In genomic region chr5:107497519-107498501, GRCm38 (mm10) we compare ENCODE assay signal across 11 mouse cellular contexts. TPM values are rescaled to one million over a fixed set of nuclear protein-coding genes. Genes with fewer than 3 reads are reported as not detected.
DNase-seq lines count a peak whose midpoint lies in the region; ATAC-seq and TF ChIP-seq lines count a peak whose summit lies in the region.
"Had no signal": no experiment of that assay in that cellular context is flagged by ENCODE, and none has a peak within 500 bp of the region (broad histone marks: within the 10 kb centered on the region; RNA-seq: fewer than 3 reads in every experiment).

No protein-coding gene starts in this region.

- WGBS in kidney, postnatal 0 days, result 70% methylated on average over 10 of the region's 10 CpGs
- 18% methylated on average over 10 of the region's 10 CpGs for WGBS in forebrain, embryonic 15.5 days
- 50% methylated on average over 10 of the region's 10 CpGs for WGBS in neural tube, embryonic 12.5 days

- no peak for ATAC-seq in kidney, postnatal 0 days (replicated peaks; ENCODE audit: low FRiP score, low read depth)
- ATAC-seq in forebrain, embryonic 15.5 days (replicated peaks), result peak; percentile 96
- peak; percentile 92 for ATAC-seq in neural tube, embryonic 12.5 days (ENCODE audit: low FRiP score, low read depth)

- H3K4me3 ChIP-seq in kidney, postnatal 0 days (replicated peaks; ENCODE audit: low read depth, low read length), result no peak overlapping the region
- H3K4me3 ChIP-seq in forebrain, embryonic 15.5 days, result peak overlapping the region; percentile 37
- 0 out of 2 replicates have a peak overlapping the region, but pooled peaks have one; percentile 7 for H3K4me3 ChIP-seq in neural tube, embryonic 12.5 days
- H3K4me3 ChIP-seq: embryonic facial prominence, embryonic 12.5 days; liver, embryonic 15.5 days had no signal

- H3K27me3 ChIP-seq in kidney, postnatal 0 days (ENCODE audit: insufficient read depth, low read length), result no peaks in the 10 kb centered on the region
- no peaks in the 10 kb centered on the region for H3K27me3 ChIP-seq in forebrain, embryonic 15.5 days
- no peaks in the 10 kb centered on the region for H3K27me3 ChIP-seq in neural tube, embryonic 12.5 days (replicated peaks)
- H3K27me3 ChIP-seq: embryonic facial prominence, embryonic 12.5 days; liver, embryonic 15.5 days had no signal

- no peaks in the 10 kb centered on the region for H3K4me1 ChIP-seq in kidney, postnatal 0 days (replicated peaks; ENCODE audit: insufficient read depth, low read length)
- H3K4me1 ChIP-seq in forebrain, embryonic 15.5 days, result peaks cover 48% of the 10 kb centered on the region
- 0 out of 2 replicates have a peak, but pooled peaks cover 3% of the 10 kb centered on the region for H3K4me1 ChIP-seq in neural tube, embryonic 12.5 days
- H3K4me1 ChIP-seq: liver, embryonic 15.5 days had no signal

- TF ChIP-seq CTCF in kidney, postnatal 0 days (IDR thresholded peaks at IDR 0.05; ENCODE audit: low read depth), result no peak

- H3K9ac ChIP-seq in kidney, postnatal 0 days (ENCODE audit: low read depth, low read length), result no peak overlapping the region
- peak overlapping the region; percentile 61 for H3K9ac ChIP-seq in forebrain, embryonic 15.5 days (replicated peaks)
- H3K9ac ChIP-seq in neural tube, embryonic 12.5 days, result 0 out of 2 replicates have a peak overlapping the region, but pooled peaks have one; percentile 40
- H3K9ac ChIP-seq: embryonic facial prominence, embryonic 12.5 days; liver, embryonic 15.5 days had no signal

- H3K4me2 ChIP-seq in kidney, postnatal 0 days (ENCODE audit: low read length), result no peak overlapping the region
- peak overlapping the region; percentile 58 for H3K4me2 ChIP-seq in forebrain, embryonic 15.5 days (replicated peaks)
- peak overlapping the region; percentile 45 for H3K4me2 ChIP-seq in neural tube, embryonic 12.5 days (replicated peaks)
- H3K4me2 ChIP-seq: embryonic facial prominence, embryonic 12.5 days; liver, embryonic 15.5 days had no signal

- H3K27ac ChIP-seq in kidney, postnatal 0 days, result no peak overlapping the region
- peak overlapping the region; percentile 91 for H3K27ac ChIP-seq in forebrain, embryonic 15.5 days (replicated peaks)
- 0 out of 2 replicates have a peak overlapping the region, but pooled peaks have one; percentile 46 for H3K27ac ChIP-seq in neural tube, embryonic 12.5 days
- H3K27ac ChIP-seq: embryonic facial prominence, embryonic 12.5 days; liver, embryonic 15.5 days had no signal

- intact Hi-C loops in gastrocnemius, postnatal 36 days (cut with DNase I), result no loop called here

- peak; percentile 24 for DNase-seq in kidney, postnatal 0 days (ENCODE audit: low spot score)
- DNase-seq in kidney, postnatal 25 days, result no peak
- peak; percentile 73 to 80 for DNase-seq in layer of hippocampus, adult 8-10 months (ENCODE audit: low spot score in 2 of 2)
- no peak for DNase-seq in adrenal gland, postnatal 25 days
- DNase-seq in kidney, postnatal 14 days, result no peak
- DNase-seq in gastrocnemius, postnatal 36 days, result no peak

- no peaks in the 10 kb centered on the region for H3K9me3 ChIP-seq in kidney, postnatal 0 days (replicated peaks; ENCODE audit: low read length)
- no peaks in the 10 kb centered on the region for H3K9me3 ChIP-seq in forebrain, embryonic 15.5 days
- H3K9me3 ChIP-seq in neural tube, embryonic 12.5 days, result no peaks in the 10 kb centered on the region

- H3K36me3 ChIP-seq in kidney, postnatal 0 days (ENCODE audit: insufficient read depth, low read length), result no peaks in the 10 kb centered on the region
- peaks cover 2% of the 10 kb centered on the region; the same call in 1 of the 2 replicates for H3K36me3 ChIP-seq in forebrain, embryonic 15.5 days
- no peaks in the 10 kb centered on the region; the same call in 1 of the 2 replicates for H3K36me3 ChIP-seq in neural tube, embryonic 12.5 days

RNA-seq across cellular contexts. Expression of gene Gm42669, which starts 9.6 kb away (rescaled TPM):
- polyA plus RNA-seq in kidney, postnatal 0 days (2015; fragmentation: Nextera tagmentation; extraction: Ambion mirVana), result 0.16 and 0.18 TPM in 2 replicates
- polyA plus RNA-seq in forebrain, embryonic 15.5 days (2015; fragmentation: Nextera tagmentation; extraction: Ambion mirVana), result 0.43 and 0.52 TPM in 2 replicates
- total RNA-seq in layer of hippocampus, adult 8-10 months (2022), result under 1 TPM in 3 of 4 experiments, not detected in 1; 0.21 to 0.39 (median 0.38) TPM
- polyA plus RNA-seq in neural tube, embryonic 12.5 days (2016; fragmentation: Nextera tagmentation; extraction: Ambion mirVana), result 0.36 and 0.49 TPM in 2 replicates
- not detected in 2 replicates for total RNA-seq in adrenal gland, postnatal 25 days (2021)
- not detected for total RNA-seq in gastrocnemius, postnatal 36 days (2021)

RNA-seq across cellular contexts. Expression of gene 1700028K03Rik, which starts 36.7 kb away (rescaled TPM):
- 0.05 and 0.19 TPM in 2 replicates for polyA plus RNA-seq in kidney, postnatal 0 days (2015; fragmentation: Nextera tagmentation; extraction: Ambion mirVana)
- 0.19 and 0.31 TPM in 2 replicates for polyA plus RNA-seq in forebrain, embryonic 15.5 days (2015; fragmentation: Nextera tagmentation; extraction: Ambion mirVana)
- total RNA-seq in layer of hippocampus, adult 8-10 months (2022), result 1 to 10 TPM in 2 of 4 experiments, under 1 TPM in 2; 0.61 to 1.2 (median 1.0) TPM
- 0.09 and 0.13 TPM in 2 replicates for polyA plus RNA-seq in neural tube, embryonic 12.5 days (2016; fragmentation: Nextera tagmentation; extraction: Ambion mirVana)
- 0.06 TPM in 1 of 2 replicates, not detected in the other for total RNA-seq in adrenal gland, postnatal 25 days (2021)
- total RNA-seq in gastrocnemius, postnatal 36 days (2021), result not detected
- polyA plus RNA-seq: C2C12; liver, embryonic 15.5 days had no signal

Comparison
In these comparisons a context has a peak if more than half of its experiments do, and no peak if none do; other contexts are left out.
1. DNase-seq: peak in kidney, postnatal 0 days (single experiment) and layer of hippocampus, adult 8-10 months (2 of 2); none in kidney, postnatal 25 days (0 of 2), adrenal gland, postnatal 25 days (single experiment), kidney, postnatal 14 days (single experiment) and gastrocnemius, postnatal 36 days (0 of 2).